Mouse (Mus musculus) retina, postnatal 1 day (tissue): Measurements from ENCODE around the gene Ace2.

Experiments used
- DNase-seq: peaks from one replicate; pipeline ENCODE4 v3.0.0-alpha.2; 2012

Ace2 gene

DNA sequence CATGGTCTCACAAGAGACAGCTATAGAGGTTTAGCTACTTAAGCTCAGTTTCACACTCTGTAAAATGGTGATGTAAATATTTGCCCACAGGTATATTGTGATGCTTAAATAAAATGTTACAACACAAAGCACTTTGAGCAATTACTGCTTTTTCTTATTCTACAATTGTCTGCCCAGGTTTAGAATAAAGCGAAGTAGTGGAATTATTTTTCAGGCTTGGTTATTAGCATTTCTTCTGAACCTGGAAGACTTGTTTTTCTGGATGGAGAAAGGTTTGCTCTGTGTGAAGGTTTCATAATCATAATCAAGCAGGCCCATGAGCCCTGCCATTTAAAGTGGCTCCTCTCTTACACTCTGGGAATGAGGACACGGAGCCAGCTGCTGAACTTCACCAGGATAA, at the start of gene Ace2:
Ace2 (plus strand) TSS at position 301 of the 400 bp plus-strand sequence.
- no peak for DNase-seq

DNA sequence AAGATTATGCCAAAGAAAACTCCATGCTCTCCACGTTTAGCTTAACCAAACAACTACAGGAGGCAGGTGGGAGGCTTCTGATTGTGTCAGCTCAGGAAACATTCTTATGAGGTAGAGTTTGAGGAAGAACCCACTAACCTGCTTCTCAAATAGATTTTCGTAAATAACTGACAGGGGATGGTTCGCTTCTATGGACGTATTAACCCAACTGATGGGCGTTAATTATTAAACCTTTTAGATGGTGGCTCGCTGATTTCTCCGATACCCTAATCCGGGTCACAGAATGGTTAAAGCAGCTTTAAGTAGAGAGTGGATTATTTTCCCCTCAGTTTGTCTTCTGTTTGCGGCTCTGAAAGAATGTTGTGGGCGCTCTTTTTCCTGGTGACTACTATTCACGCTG, 49.2 kb upstream of the Ace2 start:
- no peak for DNase-seq

DNA sequence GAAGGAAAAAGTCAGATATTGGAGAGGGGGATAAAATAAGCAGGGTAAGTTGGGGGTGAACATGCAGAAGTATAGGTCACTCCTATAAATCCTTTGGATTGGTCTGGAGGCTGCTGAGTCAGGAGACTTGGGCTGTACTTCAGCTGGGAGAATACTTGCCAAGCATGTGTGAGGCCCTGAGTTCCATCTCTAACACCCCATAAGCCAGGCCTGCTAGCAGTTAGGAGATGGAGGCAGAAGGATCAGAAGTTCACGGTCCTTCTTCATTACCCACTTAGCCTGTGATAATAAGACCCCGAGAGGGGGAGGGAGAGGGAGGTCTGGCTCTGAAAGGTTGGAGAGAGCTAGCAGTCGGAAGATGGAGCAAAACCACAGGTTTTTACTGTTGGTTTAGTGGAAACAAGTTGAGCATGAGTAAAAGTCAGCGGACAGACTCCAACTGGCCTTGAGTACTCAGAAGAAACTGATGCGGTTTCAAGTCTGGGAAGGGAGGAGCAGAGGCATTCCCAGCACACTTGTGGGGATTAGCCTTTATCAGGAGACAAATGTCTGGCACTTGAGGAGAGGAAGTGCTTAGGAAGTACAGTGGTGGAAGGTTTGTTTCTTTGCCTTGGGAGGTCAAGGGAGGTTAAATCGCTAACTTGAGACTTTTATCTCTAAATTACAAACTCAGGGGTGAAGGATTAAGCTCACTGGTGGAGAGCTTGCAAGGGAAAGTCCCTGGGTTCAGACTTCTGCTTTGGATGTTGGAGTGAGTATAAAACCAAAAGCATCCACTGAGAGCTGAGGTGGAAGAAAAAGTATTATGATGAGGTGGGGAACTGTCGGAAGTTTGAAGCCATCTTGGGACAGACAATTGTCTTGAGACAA, 46.6 kb upstream of the Ace2 start:
- DNase-seq, result no peak

DNA sequence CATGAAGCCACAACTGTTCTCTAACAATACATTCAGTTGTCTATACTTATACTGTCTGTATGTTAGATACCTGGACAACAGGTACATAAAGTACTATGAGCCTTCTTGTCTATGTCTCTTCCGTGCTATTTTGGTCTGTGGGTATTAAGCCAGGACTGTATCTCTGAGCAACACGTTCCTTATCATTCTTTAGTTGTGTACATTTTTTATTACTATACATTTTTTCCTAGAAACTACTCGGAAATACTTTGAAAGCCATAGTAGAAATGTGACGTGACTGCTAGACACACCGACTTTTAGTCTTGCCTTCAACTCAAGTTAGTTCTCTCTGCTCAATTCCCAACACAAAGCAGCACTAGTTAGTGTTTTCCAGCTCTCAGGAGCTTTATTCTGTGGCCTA, 45.7 kb upstream of the Ace2 start:
- DNase-seq, result no peak

DNA sequence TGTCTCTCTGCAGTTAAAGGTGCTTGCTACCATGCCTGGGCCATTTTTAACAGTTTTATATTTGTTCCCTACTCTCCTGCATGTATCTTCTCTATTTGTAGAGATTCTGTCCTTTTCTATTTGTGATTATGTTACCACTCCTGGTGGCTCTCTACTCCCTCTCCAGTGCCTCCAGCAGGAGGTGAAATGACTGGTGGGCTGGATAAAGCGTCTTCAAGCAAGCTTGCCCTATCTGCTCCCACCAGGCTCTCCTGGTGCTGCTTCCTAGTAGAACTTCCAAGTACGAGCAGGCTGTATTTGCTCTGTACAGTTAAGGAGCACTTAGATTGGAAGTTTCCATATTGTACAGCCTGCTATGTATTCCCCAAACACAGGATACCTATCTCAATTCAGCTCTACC, 43.3 kb upstream of the Ace2 start:
- no peak for DNase-seq

DNA sequence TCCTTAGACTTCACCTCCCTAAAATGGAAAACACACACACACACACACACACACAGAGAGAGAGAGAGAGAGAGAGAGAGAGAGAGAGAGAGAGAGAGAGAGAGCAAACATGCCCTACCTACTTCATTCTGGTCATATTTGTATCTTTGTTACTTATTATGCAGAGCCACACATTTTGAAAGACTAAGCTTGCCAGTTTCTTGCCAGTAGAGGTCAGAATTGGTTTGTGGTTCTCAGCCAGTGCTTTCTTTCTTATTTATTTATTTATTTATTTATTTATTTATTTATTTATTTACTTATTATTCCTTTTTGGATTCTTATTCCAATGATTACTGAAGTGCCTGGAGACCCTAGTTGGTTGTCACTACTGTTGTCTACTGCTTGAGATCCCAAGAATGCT, 37.6 kb upstream of the Ace2 start:
- DNase-seq, result peak; percentile 15

DNA sequence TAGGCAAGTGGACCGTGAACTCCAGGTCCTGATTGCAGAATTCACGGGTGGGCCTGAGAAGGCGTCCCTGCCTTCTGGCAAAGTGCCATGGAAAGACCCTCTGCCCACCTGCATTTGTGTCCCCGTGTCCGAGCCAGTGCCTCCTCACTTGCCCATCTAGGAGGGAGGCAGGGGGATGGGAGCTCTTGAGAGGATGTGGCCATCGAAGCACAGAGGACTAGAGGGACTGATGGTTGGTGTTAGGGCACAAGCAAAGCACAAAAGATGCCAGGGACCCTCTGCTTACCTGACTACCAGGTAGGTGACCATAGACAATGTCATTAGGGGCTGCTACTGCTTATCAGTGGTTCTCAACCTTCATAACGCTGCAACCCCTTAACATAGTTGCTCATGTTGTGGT, 36.9 kb upstream of the Ace2 start:
- peak; percentile 7 for DNase-seq

DNA sequence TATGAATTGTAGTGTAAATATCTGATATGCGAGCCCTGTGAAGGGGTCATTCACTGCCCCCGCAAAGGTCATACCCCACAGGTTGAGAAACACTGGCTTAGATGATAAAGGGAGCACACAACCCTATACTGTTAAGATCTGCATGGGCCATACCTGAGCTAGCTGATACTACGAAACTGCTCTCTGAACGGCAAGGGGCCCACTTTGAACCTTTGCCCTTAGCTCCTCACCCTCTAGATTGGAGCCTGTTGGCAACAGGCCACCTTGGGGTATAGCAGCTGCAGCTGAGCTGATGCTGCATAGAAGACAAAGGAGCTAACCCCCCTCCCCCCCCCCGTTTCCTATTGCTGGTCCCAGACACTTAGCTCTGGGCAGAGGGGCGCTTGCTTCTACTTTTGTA, 36.5 kb upstream of the Ace2 start:
- DNase-seq, result peak; percentile 75

DNA sequence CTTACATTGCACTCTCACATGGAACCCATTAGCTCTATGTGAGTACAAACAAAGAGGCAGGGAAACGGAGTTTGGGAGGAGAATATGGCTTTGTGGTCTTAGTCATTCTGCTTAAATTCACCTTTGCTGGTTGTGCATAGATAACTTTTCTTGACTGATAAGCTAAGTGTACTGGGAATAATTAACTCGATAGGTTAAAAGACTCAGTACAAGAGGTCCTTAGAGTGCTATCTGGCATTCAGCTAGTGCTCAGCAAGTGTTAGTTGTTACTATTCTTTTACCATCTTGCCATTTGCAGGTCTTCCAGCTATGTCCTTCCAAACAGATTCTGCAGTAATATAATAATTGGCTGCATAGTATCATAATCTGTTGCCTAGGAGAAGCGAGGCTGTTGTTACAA, 28.0 kb upstream of the Ace2 start:
- DNase-seq, result no peak

DNA sequence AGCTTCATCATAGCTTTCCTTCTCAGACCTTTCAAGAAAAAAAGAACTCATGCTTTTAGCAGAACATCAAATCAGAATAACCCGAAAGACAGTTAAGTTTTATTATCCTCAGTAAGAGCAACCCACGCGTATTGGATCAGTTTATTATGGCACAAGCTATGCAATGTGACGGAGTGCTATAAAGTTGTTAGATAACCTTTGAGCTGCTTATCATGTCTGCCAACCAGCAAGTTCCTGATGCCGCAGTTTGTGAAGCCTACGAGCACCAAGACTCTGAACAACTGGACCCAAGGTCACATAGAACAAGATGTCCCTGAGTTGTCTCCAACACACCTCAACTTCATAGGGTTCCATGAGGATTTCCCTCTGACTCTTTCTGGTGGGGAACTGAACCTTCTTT, 25.4 kb upstream of the Ace2 start:
- no peak for DNase-seq

DNA sequence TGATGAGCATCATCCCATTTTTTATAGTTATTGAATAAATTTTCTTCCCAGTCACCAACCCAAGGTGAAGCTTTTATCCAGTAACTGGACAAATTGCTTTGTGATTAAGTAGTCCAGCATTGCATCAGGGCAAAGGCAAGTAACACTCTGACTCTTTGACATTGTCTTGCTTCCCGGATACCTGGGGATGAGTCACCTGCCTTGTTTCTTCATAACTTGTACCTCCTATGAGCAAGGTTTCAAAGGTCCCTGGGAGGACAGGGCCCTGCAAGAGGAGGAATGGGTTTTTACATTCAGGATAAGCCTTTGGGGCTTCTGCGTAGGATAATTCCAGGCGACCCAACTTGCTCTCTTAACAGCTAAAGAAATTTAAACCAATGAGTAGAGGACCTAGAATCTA, 15.2 kb upstream of the Ace2 start:
- no peak for DNase-seq

DNA sequence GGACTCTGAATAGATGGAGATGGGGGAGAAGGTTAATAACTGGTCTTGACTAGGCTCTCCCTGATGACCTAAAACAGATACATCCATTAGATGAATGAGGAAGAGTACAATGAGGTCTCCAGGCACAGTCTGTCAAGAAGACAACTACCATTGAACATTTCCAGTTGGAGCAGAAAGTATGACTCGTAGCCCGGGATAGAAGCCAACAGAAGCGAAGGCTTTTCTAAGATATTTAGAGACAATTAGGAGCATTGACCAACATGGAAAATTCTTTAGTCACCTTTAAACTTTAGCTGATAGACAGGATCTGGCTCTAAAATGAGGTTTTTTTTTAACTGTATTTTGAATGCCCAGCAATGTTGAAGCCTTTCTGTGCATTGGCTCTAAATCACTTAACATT, 5.6 kb upstream of the Ace2 start:
- DNase-seq, result no peak

DNA sequence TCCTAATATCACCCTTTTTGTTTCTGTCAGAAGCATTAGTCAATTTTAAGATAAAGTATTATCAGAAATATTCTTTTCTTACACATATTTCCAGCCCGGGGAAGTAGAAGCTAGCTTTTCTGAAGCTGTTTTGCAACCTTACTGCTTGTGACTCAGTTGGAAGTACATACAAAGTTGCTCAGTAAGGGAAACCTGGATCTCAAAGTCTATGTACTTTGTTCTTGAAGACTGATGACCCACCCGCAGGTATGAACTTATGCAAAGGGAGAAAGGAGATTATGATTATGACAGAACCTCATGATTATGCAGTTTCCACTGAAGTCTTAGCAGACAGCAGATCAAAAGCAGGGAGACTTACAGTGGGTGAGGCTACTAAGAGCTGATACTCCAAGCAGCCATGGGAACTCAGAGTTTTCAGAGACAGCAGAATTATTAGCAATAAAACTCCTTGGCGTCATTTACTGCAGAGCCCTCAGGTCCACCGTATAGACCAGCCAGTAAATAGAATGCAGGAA, 3.8 kb upstream of the Ace2 start:
- no peak for DNase-seq

DNA sequence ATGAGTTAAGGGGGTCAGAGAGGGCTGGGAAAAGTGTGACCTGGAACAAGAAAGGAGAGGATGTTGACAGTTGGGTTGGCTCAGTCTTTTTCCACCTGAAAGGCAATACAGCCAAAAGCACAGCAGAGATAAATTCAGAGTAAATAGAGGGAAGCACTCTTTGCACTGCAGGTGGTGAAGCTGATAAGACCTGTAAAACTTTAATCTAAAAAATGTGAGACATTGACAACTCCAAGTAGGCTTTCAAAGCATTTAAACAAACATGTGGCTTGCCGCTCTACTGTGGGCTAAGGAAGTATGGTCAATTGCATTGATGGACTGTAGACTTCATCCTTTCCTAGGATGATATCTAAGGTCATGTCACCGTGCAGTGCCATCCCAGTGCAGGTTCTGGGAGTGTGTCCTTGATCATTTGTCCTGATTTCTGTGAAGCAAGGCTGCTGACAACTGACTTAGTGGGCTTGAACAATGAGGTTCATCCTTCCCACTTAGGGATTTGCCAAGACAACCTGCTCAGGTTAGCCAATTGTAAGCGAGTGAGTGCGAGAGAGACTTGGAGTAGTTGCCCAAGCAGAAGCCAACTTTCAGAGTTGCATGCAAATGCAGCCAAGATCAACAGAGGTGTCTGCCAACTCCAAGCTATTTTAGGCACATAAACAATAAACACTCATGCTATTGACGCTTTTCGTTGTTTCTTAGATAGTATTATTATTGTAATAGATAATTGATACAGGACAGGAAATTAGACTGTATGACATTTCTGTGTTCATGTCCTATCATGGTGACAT, 6.5 kb downstream of the Ace2 start:
- no peak for DNase-seq

DNA sequence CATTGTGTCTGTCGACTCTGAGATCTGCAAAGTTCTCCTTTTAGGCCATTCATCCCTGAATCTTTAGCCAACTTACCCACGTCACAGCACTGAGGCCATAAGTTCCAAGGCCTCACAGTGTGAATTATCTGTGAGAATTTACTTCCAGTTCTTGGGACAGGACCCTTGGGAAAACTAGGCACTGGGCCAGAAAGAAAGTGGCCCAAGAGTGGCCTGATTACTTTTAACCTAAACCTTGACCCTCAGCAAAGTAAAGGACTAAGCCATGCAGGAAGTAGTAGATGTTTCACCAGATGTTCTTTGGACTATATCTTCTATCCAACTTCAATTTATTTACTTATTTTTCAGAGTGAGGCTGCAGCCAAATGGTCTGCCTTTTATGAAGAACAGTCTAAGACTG, 13.6 kb downstream of the Ace2 start:
- no peak for DNase-seq

DNA sequence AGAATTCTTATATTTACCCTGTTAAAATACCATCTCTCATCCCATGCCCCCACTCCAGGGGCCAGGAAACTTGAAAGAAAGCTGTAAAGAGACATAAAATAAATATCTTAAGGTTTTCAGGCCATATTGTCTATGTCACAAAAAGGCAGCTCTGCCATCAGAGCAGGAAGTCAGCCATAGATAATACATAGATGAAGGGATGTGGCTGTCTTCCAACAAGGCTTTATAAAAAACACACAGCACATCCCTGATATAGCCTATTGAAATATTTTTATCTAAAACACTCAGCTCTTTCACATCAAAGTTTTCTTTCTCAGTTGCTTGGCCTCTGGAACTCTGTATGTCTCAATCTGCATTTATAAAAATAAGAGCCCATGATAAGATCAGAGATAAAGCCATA, 14.5 kb downstream of the Ace2 start:
- DNase-seq, result no peak

DNA sequence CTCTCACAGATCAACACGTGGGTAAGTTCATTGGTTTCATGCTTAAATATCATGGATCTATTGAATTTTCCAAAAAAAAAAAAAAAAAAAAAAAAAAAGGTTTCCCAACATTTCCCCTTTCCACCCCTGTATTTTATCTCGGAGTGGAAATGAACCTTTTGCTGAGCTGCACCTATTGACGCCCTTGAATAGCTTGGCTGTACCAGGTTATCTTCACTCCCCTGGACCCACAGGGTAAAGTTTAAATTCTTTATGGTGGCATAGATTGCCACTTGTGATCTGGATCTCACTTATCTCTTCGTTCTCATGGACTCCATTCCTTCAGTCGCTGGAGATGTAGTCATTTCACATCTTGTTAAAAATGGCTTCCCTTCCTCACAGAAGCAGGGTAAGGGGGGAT, 15.5 kb downstream of the Ace2 start:
- DNase-seq, result no peak

DNA sequence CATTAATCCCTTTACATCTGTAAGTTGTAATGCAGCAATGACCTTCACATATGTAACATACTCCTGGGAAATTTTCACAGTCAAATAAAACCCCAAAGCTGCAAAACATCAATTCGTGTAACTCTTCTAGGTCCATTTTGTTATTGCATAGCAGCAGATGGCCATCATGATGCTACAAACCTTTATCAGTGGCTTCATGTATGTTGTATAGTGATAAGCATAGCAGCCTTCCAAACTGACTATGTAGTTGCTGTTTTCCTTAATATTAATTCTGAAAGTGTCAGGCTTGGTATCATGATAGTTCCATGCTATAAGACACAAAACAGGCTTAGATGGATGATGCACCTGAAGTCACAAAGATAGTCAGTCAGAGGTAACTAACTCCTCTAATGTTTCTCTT, 25.5 kb downstream of the Ace2 start:
- no peak for DNase-seq

DNA sequence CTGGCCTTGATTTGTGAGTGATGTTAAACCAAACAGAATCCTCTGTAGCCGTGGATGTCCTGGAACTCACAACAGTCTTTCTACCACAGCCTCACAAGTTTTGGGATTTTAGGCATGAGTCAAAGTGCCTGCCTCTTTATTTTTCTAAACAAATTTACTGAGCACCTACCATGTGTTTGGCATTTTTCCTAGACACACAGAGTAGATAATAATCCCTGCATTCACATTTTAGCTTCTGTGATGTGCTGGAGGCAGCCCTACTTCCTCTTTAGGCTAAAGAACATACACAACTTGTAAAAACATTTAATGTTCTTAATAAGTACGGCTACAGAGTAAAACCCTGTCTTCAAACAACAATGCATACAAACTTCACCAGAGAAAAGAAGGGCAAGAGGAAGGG, 31.9 kb downstream of the Ace2 start:
- no peak for DNase-seq

DNA sequence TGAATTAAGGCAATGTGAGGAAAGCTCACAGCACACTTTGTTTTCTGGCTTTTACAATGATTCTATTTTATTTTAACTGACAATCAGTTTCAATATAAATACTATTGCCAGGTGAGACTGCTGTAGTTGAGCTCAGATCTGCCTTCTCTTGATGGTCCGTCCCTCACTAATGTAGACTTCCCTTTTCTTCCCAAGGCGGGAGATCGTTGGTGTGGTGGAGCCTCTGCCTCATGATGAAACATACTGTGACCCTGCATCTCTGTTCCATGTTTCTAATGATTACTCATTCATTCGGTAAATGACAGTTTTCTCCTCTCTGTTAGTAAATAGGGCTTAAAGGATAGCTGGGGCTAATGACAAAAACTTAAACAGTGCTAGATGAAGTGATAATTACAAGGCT, 34.7 kb downstream of the Ace2 start:
- no peak for DNase-seq

DNA sequence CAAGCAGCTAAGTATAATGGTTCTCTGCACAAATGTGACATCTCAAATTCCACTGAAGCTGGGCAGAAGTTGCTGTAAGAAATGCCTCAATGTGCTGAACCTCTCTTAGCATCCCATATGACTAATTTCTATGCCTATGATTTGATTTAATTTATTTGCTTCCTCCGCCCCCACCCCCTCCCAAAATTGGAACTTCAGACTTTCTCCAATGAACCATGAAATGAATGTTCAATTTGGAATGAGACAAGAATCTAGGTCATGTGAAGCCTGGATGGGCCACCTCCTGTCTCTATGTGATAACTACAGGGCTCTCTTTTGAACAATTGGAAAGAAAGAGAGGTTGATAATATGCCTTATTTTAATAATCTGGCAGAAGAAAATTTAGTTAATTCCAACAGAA, 36.2 kb downstream of the Ace2 start:
- peak; percentile 54 for DNase-seq

DNA sequence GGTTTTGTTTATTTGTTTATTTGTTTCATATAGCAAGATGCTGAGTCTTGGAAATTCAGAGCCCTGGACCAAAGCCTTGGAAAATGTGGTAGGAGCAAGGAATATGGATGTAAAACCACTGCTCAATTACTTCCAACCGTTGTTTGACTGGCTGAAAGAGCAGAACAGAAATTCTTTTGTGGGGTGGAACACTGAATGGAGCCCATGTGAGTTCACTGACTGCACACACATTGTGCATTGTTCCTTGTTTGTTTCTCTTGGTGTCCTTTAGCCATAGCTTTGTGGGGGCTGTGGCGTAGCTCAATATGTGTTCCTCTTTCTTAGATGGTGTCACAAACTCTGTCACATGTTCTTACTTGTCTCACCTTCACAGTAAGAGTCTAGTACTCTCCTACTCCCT, 36.6 kb downstream of the Ace2 start:
- peak; percentile 66 for DNase-seq

DNA sequence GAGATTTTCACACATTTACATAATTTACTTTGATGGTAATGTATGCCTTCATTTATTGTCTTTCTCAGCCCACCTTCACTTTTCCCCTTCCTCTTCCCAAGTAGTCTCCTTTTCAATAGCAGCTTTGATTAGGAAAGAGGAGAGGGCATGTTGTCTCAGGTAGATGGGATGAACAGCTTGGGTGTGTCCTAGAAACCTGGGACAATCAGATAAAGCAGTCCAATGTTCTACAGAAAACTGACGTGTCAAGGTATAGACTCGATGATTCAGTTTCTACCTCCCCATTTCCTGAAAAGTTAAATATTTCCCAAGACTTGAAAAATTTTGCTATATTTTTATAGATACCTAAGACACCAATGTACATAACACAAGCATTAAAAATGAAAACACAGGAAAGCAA, 39.7 kb downstream of the Ace2 start:
- DNase-seq, result no peak

DNA sequence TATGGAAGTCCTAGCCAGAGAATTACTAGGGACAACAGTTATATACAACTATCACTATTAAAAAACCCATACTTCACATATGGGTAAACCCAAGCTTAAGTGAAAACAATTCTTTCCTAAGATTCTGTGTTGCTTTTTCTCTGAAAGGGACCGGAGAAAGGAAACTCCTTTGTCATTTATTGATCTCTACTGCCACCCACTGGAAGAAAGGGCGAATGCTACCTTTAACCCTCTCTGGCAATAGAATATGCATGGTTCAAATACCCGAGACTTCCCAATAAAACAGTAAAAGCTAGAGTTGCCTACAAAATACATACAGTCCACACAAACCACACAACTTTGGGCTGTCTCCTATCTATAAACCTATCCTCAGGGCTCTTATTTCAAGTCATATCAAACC, 40.6 kb downstream of the Ace2 start:
- peak; percentile 70 for DNase-seq
